Mouse (Mus musculus) frontal cortex, postnatal 10 days (tissue): ENCODE results near the gene Taco1.
"Not testable (repeated sequence)": the region's sequence is repeated elsewhere in the genome, so short reads cannot be mapped to it uniquely, and the experiment has no call there.

Experiments used
- DNase-seq, 2 experiments: peaks; one replicate each; pipeline ENCODE4 v3.0.0; 2022; ENCODE audit warnings: low spot score in 2 of 2, mixed read lengths in 1 of 2

The Taco1 gene

DNA sequence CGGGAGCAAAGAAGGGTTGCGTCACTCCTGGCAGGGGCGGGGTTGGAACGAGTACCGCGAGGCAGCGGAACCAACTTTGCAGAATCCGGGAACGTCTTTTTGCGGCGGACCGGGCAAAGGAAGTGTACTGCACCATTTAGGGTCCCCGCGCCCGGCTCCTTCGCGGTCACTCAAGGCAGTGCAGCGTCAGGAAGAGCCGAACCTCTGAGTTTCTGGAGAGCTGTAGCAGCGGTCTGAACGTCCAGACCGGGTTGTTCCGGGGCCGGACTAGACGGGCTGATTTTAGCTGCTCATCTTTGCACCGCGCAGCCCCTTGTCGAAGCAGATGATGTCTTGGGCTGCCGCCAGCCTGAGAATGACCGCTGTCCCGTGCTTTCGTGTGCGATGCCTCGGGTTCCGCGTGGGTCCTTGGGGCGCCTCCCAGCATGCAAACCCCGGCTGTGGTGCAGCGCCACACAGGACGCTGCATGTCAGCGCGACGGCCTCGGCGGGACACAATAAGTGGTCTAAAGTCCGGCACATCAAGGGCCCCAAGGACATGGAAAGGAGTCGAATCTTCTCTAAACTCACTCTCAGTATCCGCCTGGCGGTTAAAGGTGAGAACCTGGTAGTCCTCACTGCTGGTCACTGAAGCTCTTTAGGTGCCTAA, at the start of gene Taco1:
Gene Taco1, plus strand, starts transcription at position 139 of the 649 bp plus-strand sequence.
- peak; percentile 87 to 94 for DNase-seq

DNA sequence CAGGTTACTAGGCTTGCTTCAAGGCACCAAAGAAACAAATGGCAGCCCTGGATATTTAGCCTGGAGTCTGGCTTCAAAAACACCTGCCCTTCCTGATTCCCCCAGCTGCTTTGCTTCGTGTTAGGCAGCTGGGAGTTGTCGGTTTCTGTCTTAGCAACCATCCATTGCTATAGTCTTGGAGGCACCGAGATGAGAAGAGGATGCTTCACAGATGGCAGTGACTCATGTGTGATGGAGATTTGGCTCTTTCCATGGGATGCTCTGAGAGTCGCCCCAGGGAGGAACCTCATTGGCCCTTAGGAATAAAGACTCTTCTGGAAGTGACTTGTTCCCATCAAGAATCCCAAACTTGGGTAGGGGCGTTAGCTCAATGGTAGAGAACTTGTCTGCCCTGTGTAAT, 49.4 kb upstream of the Taco1 start:
- DNase-seq, result no peak

DNA sequence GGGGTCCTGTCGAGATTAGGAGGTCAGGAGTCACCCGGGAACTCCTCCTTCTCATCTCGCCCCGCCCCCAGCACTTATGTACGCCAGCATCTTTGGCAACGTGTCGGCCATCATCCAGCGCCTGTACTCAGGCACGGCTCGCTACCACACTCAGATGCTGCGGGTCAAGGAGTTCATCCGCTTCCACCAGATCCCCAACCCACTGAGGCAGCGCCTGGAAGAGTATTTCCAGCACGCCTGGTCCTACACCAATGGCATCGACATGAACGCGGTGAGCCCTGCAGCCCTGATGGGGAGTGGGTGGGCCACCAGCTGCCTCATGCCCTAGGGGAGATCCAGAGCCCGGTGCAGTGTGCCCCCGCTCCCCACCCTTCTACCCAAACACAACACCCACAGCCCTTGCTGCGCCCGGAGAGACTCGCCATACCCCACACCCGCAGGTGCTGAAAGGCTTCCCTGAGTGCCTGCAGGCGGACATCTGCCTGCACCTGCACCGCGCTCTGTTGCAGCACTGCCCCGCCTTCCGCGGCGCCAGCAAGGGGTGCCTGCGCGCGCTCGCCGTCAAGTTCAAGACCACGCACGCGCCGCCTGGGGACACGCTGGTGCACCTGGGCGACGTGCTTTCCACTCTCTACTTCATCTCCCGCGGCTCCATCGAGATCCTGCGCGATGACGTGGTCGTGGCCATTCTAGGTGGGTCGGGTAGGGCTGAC, 45.7 kb upstream of the Taco1 start:
- DNase-seq, result no peak

DNA sequence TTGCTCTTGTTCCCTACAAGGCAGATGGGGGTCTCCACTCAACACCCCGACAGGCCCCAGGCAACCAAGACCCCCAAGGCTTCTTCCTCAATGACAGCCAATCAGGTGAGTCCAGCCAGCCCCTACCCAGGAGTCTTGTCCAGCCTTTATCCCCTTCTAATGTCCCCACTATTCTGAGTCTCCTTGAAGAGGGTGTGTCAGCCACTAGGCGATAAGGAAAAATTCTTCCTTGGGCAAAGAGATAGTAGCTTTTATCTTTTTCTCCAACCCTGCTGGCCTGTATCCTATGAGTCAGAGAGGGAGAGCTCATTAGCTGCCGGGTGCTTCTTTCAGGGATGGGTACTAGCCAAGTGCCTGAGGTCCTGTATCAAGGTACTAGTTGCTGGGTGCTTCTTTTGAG, 40.1 kb upstream of the Taco1 start:
- DNase-seq, result no peak

DNA sequence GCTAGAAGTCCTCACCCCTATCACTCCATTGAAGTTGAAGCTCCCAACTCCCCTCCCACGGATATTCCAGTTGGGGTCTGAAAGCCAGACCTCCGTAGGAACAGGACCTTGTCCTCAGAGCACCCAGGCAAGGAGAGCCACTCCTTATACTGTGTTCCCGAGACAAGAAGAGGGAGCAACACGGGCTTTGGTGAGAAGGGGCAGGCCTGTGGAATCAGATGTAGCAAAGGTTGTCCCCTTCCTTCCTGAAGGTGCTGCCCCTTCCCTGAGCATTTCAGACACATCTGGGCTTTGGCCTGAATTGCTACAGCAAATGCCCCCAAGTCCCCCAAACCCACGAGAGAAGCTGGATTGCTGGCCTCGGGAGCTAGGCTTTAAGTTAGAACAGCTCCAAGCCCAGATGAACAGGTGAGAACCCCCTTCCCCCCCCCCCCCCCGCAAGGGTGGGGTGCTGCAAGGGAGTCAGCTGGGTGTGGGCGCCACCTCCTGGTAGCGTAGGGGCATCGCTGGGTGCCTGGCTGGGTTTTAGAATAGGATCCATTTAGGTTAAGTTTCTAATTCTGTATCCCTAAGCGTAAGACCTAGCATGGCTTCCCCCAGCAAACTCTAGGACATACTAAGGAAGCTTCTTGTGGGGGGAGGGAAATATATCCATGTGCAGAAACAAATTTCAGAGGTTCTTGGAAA, 39.3 kb upstream of the Taco1 start:
- peak in 1 of 2 experiments; percentile 52 for DNase-seq

DNA sequence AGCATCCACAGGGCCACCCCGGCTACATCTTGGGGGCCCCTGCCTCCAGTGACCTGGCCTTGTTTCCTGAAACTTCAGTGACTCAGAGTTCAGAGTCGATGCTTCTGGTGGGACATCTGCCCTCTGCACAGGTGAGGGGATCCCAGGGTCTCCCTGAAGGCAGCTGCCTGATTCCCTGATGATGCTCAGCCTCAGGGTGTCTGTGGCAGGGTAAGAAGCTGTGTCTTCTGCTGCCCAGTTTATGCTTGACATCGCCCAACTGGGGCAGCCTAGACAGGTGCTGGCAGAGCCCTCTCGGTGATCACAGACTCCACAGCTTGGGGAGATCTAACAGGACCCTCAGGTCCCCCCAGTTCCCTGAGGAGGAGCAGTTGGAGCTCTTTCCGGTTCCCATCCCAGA, 38.3 kb upstream of the Taco1 start:
- DNase-seq, result no peak

DNA sequence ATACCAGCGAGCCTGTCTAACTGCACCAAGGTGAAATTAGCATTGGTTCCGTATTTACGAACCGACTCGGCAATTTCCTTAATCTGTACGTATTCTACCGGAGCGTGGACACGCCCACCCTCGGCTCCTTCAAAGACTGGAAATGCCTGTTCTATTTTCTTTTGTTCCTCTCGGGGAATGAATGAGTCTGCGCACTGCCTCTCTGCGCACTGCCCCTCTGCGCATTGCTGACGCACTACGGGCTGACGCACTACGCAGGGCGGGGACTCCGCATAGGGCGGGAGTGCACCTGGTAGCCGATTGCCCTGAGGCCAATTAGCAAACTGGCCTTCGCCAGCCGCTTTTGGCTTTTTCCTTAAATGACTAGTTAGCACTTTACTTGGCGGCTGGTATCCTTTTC, 33.8 kb upstream of the Taco1 start:
- DNase-seq, result not testable (repeated sequence)

DNA sequence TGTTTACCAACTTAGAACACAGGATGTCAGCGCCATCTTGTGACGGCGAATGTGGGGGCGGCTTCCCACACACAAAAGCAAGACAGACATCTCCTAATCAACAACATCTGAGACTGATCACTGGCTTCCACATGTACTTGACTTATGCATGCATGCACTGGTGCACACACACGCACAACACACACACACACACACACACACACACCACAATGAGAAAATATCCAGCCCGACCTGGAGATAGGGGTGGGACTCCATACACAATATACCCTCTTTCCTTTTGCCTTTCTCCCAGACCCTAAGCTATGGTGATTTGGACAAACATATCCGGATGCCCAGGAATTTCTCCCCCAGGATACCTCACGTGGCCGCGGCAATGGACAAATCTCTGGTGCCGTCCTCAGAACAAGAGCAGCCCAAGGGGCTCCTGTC, 32.4 kb upstream of the Taco1 start:
- no peak for DNase-seq

DNA sequence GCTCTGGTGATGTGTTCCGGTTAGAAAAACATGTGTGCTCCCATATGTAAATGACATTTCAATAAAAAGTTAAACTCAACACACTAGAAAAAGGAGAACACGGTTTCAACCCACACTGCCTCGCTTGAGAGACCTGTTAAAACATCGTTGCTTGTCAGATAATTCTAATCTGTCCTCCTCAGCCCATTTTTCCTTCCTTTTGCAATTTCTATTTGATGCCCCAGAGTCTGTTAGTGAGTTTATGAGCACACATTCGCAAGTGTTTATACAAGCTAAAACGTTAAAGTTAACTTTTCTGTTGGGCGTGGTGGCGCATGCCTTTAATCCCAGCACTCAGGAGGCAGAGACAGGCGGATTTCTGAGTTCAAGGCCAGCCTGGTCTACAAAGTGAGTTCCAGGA, 30.9 kb upstream of the Taco1 start:
- DNase-seq, result no peak

DNA sequence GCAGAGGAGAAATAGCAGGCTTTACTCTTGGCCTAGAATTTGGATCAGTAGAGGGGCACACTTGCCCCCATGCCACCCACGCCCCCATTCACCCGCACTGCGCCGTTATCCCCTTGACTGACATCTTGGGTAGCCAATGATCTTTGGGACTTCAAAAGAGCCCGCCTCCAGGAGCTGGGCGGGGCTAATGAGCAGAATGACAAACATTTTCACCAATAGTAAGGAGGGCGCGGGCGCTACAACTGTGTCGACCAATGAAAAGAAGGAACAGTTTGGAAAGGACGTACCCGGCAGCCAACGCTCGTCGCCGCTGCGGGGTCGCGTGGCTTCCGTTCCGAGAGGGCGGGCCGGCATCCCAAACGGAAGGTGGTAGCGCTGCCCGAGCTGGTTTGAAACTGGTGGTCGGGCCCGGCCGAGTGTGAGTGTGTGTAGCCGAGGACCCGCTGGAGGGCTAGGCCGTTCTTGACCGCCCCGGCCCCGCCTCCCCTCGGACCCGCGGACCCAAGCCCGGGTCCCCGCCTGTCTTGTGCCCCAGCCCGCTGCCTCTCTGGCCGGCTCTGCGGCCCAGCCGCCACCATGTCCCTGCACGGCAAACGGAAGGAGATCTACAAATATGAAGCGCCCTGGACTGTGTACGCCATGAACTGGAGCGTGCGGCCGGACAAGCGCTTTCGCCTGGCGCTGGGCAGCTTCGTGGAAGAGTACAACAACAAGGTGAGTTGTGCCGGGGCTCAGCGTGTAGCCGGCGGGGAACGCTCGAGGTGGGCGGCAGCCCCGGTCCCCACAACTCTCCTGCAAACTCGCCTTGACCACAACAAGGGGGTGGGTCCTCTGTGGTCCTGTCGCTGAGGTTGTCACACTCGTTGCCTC, 29.1 kb upstream of the Taco1 start, which contains the start of gene Dcaf7:
Gene Dcaf7, plus strand, starts transcription at position 325 of the 870 bp plus-strand sequence.
- peak; percentile 97 to 99 for DNase-seq

DNA sequence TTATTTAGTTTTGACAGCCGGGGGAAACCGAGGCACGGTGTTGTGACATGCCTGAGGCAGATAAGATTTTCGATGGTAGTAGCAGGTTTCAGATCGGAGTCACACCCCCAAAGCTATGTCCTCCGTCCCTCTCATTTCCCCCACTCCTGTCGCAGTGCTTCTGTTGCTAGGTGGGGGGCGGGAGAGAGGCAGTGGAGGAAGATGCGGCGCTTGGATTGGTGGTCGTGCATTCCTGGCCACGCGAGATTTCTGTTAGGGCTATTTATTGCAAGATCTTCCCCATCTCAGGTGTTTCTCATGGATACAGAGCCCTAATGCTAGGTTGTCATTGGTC, 28.5 kb upstream of the Taco1 start:
- DNase-seq, result peak; percentile 80 to 90

DNA sequence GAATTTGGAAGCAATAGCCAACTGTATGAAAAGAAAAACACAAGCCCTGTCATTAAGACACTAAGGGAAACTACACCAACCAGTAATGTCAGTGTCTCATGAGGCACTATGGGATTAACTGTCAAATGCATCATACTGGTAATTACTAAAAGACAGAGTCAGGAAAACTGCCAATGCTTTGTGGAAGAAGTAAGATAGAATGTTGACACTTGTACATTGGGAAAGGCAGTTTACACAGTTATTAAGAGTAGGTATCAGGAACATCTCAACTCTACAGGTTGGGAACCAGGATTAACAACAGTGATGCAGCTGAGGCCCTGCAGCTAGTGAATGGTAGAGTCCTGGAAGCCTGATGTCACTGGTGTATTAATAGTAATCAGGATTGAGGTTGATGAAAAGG, 21.5 kb upstream of the Taco1 start:
- no peak for DNase-seq

DNA sequence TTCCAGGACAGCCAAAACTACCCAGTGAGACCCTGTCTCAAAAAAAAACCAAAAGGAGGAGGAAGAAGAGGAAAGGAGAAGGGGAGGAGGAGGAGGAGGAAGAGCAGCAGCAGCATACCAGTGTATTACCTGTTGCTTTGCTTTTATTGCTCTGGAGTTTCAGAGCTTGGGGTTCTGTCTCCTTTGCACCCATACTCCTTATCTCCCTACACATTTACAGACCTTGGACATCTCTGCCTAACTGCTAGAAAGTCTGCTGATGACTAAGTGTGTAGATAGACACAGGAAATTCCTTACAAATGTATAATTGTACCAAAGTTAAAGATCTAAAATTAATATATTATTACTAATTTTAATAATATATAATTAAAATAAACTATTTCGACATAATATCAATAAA, 20.6 kb upstream of the Taco1 start:
- no peak for DNase-seq

DNA sequence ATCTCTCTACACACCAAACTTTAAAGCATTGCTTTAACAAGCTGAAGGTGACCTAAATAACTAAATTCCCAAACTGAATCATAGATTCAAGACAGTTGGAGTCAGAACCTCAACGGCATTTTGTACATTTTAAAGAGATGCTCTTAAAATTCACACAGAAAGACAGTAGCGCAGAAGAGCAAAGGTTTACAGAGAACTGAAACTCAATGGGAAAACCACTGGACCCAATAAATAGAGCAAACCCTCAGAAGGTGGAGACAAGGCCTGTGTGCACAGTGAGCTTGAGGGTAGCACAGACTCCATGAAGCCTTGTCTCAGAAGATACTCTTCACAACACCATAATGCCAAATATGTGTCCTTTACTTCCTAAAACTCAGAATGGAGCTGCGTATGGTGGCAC, 20.1 kb upstream of the Taco1 start:
- no peak for DNase-seq

DNA sequence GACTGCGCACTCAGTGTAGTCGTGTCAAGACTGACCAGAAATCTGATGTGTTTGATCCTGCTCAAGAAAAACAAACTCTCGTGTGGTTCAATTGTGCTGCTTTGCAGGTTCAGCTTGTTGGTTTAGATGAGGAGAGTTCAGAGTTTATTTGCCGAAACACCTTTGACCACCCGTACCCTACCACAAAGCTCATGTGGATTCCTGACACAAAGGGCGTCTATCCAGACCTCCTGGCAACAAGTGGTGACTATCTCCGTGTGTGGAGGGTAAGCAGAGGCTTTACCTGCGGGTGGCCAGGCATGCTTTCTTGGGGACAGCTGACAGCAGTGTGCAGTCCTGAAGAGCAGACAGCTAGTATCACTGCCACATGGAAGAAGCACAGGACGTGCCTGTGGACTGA, 19.3 kb upstream of the Taco1 start:
- no peak for DNase-seq

DNA sequence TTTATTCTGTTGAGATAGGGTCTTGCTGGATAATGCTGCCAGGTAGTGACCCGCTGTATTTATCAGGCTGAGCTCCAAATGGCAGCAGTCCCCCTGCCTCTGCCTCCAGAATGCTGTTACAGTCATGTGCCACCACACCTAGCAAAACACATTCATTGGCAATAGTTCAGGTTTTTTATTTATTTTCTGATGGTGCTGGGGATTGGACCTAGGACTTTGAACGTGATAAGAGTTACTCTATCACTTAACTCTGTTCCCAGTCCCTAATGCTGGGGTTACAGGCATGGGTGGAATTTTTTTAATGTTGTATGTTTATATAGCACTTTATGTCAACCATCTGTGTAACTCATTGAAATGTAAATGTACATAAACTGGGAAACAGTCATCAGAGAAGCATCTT, 11.9 kb upstream of the Taco1 start:
- no peak for DNase-seq

DNA sequence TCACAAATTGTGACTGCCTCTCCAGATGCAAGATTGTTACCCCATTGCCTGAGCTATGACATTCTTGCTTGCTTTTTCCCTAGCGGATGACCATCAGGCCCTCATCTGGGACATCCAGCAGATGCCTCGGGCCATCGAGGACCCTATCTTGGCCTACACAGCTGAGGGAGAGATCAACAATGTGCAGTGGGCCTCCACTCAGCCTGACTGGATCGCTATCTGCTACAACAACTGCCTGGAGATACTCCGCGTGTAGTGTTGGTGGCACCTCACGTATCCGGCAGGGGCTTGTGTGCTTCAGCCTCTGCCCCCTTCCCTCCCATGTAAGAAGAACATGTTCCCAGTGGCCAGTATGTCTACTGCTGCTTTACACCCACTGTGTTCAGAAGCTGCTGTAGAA, 11.3 kb upstream of the Taco1 start:
- no peak for DNase-seq

DNA sequence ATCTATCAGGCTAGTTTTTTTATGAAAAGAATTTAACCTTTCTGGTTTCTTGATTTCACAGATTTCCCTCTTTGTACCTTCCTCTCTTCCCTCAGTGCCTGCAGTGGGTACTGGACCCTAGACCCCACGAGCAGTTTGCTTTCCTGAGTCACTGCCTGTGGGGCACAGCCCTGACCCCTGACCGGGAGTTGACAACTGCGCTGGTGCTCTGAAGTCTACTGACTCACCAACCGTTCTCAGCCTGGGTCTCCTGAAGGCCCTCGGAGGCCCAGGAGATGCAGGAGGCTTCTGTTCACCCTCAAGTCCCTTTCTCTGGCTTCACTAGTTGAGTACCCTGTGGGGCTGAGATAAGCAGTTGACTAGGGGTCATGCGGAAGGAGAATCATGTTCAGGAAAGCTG, 10.5 kb upstream of the Taco1 start:
- no peak for DNase-seq

DNA sequence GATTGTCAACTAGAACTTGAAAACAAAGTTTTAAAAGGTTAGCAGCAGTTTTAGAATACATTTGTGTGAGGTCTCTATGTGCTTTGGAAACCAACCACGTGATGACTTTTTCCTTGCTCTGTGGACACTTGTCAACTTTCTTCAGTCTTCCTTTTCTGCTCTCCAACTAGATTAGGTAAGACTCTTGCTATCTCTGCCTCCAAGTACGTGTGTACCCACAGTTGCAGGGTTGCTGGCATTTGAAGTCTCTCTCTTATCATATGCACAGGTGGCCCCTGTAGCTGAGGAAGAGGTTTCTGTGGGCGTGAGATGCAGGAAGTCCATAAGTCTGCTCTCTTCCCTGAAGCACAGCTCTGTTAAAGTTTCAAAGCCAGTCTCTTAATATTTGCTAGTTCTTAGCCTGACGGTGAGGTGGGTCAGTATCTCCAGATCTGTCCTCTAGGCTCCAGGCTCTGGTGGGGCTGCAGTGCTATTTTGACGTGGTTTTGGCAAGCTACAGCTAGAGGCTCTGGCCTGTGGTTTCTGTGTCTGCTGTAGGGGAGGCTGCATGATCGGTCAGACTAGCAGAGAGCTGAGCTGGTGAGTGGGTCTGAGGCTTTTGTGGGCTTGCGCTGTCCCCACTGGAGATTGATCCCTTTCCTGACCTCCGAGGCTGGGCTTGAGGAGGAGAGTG, 8.9 kb upstream of the Taco1 start:
- no peak for DNase-seq

DNA sequence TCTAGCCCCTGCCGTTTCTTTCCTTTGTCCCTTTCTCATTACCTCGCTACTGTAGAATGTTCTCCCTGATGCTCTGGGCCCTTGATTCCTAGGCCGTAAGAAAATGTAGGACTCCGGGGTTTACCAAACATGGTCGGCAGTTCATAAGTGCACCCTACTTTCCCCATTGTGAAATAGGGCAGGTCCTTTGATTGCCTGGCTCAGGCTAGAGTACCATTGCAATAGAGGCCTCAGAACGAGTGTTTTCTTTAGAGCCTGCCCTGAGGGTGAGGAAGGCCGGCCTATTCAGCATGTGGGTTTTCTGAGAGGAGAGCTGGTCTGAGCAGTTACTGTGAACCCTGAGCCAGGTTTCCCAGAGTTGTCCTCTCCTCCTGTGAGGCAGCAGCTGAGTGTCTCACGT, 7.8 kb upstream of the Taco1 start:
- no peak for DNase-seq

DNA sequence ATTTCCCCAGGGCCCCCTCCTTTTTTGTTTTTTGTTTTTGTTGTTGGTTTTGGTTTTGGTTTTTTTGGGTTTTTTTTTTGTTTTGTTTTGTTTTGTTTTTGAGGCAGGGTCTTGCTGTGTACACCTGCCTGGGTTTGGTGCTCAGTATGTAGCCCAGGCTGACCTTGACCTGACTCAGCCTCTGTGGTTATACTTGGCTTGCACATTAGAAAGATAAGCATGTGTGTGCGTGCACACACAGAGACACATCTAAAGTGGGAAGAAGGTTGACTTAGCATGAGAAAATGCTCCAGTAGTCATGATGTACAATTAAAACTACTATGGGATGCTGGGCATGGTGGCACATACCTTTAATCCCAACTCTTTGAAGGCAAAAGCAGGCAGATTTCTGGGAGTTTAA, 5.3 kb upstream of the Taco1 start:
- DNase-seq, result no peak

DNA sequence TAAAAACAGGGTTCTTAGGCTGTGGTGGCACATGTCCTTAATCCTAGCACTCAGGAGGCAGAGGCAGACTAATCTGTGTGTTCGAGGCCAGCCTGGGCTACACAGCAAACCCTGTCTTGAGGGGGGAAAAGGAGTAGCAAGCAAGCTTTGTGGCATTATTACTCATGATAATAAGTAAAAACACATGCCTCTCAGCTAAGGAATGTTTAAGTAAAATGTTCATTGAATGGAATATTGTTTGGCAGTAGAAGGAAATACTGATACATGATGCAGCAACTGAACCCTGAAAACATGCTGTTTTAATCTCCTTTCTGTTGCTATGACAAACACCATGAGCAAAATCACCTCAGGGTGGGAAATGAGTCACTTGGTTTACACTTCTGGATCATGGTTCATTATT, 4.5 kb upstream of the Taco1 start:
- no peak for DNase-seq
